Mouse (Mus musculus): ENCODE data around the gene Olfr943.

Gene Olfr943

GRCm38 (mm10) chr9:39166004-39166403, at the start of gene Olfr943:
TSS of gene Olfr943 (plus strand) at chr9:39166304.
- no peak for DNase-seq (ENCODE audit: low spot score in 2 of 2)

- no peak for DNase-seq (ENCODE audit: low spot score in 2 of 2)
These were observed 38.8 kb upstream of the Olfr943 start for GRCm38 (mm10) chr9:39127326-39127725.

GRCm38 (mm10) chr9:39127831-39128230, 38.3 kb upstream of the Olfr943 start, which contains the start of gene Olfr27:
TSS of gene Olfr27 (plus strand) at chr9:39128131.
- no peak for DNase-seq (ENCODE audit: low spot score in 2 of 2)

- DNase-seq (ENCODE audit: low spot score in 2 of 2) = no peak
These were observed 13.7 kb upstream of the Olfr943 start for GRCm38 (mm10) chr9:39152401-39152800.

GRCm38 (mm10) chr9:39201620-39202019, 35.5 kb downstream of the Olfr943 start, which contains the start of gene Olfr944:
TSS of gene Olfr944 (plus strand) at chr9:39201920.
- no peak for DNase-seq (ENCODE audit: low spot score in 2 of 2)

Data from left cerebral cortex, adult 9 months (tissue).